Mouse (Mus musculus): ENCODE results near the gene Tmem119.

Tmem119 gene

DNA sequence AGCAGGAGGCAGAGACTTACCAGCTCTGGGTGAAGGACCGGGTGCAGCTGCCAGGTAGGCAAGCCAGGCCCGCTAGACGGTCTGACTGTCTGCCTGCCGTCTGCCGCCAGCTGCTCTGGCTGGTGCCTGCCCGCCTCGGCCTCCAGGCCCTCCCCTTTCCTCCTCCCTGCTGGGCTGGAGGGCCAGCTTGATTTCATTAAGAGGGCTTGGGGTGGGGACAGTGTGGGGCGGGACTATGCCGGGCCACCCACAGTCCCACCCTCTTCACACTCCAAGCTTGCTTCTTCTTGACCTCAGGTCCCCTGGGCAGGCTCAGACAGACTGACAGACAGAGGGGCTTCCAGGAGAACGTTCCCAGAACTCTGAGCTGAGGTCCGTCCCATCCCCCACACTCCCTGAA is at the start of gene Tmem119:
Gene Tmem119, minus strand, starts transcription at position 237 of the 400 bp plus-strand sequence.
- no peak for DNase-seq (ENCODE audit: low read depth, low spot score)

DNA sequence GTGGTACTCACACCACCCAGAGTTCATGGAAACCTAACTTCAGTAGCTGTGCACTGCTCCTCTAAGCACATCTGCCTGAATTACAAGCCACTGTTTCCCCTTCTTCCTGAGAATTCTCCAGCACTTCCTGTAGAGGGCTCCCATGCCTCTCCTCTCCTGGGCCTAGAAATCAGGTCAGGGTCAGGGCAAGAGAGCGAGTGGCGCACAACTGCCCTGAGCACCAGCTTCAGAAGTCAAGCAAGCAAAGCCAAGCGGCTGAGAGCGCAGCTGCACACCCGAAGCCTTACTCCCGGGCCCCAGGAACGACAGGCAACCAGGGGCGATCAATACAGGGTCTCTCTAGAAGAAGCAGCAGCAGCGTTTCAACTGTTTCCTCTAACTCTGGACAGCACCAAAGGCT is 47.3 kb upstream of the Tmem119 start:
- DNase-seq (ENCODE audit: low read depth, low spot score), result no peak

- no peak for DNase-seq (ENCODE audit: low read depth, low spot score)
These were observed 46.3 kb upstream of the Tmem119 start for GRCm38 (mm10) chr5:113846656-113847055.

- no peak for DNase-seq (ENCODE audit: low read depth, low spot score)
These were observed 45.3 kb upstream of the Tmem119 start for GRCm38 (mm10) chr5:113845627-113846026.

DNA sequence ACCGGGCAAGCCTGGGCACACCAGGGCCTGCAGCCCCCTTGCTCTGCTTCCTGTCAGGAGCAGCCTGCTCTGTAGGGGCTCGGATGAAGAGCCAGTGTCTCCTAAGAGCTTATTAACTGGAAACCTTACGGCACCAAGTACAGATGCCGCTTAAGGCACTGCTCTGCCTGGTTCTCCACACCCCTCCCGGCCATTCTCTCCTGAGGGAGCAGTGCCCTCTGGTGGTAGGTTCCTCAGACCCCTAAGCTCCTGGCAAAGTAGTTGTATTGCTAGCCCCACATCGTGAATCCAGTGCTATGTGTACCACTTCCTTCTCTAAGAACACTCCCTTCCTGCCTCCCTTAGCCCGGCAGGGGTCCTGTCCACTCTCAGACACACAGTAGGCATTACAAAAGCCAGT is 44.4 kb upstream of the Tmem119 start:
- DNase-seq (ENCODE audit: low read depth, low spot score), result peak; percentile 94

DNA sequence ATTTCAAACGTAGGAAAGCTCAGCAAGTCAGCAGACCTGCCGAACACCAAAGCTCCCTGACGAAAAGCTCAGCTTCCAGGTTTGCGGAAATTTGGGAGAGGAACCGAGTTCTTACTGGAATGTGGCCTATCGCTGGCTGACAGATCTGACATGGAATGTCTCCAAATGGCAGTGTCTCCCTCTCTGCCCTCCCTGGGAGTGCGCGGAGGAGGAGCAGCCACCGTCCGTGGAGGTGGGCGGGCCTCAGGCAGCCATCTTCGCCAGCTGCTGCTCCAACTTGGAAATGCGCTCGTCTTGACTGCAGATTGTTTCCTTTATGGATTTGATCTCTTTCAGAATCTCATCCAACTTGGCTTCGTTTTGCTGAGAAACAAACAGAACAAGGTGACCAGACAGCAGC is 43.8 kb upstream of the Tmem119 start:
- no peak for DNase-seq (ENCODE audit: low read depth, low spot score)

GRCm38 (mm10) chr5:113842906-113843305 is 42.6 kb upstream of the Tmem119 start:
- DNase-seq (ENCODE audit: low read depth, low spot score), result no peak

DNA sequence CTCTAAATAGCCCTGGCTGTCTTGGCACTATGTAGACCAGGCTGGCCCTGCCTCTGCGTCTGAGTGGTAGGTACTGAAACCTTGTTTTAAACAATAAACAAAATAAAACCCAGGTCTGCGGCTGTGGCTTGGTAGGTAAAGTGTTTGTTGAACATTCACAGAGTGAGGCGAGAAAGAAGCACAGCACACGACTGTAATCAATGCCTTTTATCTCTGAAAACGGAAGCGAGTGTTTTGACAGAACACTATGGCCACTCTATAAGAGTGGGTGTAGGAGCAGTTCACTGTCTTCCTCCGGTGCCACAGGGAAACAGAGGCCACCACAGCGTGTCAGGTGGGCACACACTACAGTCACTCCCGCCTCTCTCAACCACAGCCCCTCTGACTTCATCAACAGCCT is 41.9 kb upstream of the Tmem119 start:
- peak; percentile 52 for DNase-seq (ENCODE audit: low read depth, low spot score)

- DNase-seq (ENCODE audit: low read depth, low spot score), result peak; percentile 62
These were observed 41.2 kb upstream of the Tmem119 start for GRCm38 (mm10) chr5:113841243-113842225.

DNA sequence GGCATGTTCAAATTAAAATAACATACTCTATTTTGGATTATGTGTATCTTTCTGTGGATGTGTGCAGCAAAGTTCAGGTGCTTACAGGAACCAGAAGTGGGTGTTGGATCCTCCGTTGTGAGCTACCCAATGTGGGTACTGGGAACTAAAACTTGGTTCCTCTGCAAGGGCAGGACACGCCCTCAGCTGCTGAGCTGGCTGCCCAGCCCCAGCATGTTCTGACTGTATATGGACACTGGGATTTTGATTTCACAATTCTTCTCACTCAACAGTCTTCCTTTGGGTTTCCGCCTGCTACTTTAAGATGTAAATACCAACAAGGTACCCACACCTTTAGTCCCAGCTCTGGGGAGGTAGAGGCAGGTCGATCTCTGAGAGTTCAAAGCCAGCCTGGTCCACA is 40.1 kb upstream of the Tmem119 start:
- DNase-seq (ENCODE audit: low read depth, low spot score), result no peak

DNA sequence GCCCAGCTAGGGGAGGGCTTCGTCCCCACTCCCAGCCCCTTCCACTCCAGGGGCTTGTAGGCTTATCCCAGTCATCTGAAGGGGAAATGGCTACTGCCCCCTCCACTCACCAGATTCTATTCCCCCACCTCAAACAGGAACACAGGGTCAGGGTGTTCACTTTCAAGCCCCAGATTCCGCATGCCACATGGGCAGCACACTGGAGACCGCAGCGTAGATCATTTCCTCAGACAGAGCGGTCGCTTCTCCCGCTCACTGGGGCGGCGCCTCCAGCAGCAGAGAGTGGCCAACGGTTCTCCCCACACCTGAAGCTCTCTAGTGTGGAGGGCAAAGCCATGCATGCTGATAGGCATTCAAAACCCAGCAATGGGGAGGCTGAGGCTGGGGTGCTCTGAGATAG is 36.6 kb upstream of the Tmem119 start:
- DNase-seq (ENCODE audit: low read depth, low spot score), result no peak

GRCm38 (mm10) chr5:113833316-113833947 is 33.1 kb upstream of the Tmem119 start:
- DNase-seq (ENCODE audit: low read depth, low spot score), result peak; percentile 40

- DNase-seq (ENCODE audit: low read depth, low spot score), result peak; percentile 88
These were observed 32.2 kb upstream of the Tmem119 start, which contains the start of gene Selplg for GRCm38 (mm10) chr5:113832490-113832901. Selplg (minus strand) TSS chr5:113832644.

GRCm38 (mm10) chr5:113831741-113832140 is 31.4 kb upstream of the Tmem119 start:
- DNase-seq (ENCODE audit: low read depth, low spot score), result no peak

GRCm38 (mm10) chr5:113830796-113831195 is 30.5 kb upstream of the Tmem119 start:
- DNase-seq (ENCODE audit: low read depth, low spot score), result peak; percentile 52

DNA sequence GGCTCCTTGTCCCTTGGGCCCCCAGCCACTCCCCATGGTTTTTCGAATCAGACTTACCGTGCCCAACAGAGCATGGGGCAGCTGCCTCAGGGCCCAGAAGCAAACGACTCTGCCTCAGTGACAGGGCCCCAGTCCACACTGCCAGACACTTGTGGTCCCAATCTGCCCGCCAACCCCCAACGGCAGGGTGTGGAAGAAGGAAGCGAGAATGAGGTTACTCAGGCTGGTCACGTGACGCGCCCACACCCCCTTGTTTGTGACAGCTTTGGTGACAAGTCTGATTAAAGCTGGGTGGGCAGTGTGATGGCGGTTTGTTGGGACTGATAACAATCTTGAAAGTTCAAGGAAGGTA is 30.0 kb upstream of the Tmem119 start:
- peak; percentile 91 for DNase-seq (ENCODE audit: low read depth, low spot score)

DNA sequence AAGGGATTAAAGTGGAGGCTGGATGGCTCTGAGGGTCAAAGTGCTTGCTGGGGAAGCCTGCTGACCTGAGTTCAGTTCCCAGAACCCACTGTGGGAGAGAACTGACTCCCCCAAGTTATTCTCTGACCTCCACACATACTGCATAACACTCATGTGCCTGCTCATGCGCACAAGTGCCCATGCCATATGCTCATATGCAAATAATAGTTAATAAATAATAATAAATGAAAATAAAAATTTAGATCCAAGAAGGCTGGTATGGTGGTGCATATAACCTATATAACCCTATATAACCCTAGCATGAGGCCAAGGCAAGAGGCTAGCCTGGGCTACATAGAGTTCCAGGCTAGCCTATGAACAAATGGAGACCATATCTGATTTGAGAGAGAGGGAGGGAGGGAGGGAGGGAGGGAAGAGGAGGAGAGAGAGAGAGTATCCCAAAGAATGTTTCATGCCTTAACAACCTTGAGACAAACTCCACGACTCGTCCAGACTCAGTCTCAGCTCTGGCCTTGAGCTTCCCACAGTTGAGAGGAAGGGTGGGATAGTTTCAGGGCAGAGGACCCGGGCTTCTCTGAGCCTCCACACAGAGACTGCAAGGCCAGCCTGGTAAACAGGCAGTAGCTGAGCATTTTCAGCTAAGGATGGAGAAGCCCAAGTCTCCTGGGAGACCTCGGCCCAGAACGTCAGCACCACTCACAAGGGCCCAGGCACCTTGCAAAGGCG is 29.4 kb upstream of the Tmem119 start:
- peak; percentile 52 for DNase-seq (ENCODE audit: low read depth, low spot score)

GRCm38 (mm10) chr5:113828481-113828880 is 28.2 kb upstream of the Tmem119 start:
- DNase-seq (ENCODE audit: low read depth, low spot score), result peak; percentile 70

DNA sequence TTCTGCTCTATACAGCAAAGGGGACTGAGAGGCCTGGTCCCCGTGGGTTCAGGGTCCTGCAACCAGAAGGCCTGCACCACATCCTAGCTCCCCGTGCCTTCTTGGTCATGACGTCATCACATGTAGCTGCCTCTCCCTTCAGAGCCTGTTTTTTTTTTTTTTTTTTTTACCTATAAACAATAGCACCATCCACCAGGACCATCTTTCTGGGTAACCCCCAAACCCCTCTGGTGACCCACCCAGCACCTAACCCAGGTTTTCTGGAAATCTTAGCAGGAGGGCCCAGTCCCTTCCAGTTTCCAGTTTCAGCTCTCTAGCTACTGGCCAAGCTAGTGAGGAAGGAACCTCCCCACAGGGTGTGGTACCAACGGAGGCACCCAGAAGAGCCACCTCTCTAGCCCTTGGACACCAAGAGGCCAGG is 27.7 kb upstream of the Tmem119 start:
- peak; percentile 66 for DNase-seq (ENCODE audit: low read depth, low spot score)

DNA sequence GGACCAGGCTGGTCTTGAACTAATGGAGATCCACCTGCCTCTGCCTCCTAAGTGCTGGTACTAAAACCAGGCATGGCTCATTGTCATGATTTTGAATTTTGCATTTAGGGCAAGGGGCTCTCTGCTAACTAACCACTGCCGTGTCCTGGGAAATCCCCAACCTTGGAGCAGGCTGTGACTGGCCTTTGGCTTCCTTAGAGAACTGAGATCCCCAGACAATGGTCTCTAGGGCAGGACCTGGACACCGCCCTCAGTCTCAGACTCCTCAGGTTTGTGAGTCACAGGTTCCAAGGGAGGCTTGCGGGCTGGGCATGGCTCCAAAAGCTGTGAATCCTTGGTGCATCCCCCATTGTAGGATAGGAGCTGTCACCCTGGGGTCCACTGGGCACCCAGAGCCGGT is 26.3 kb upstream of the Tmem119 start:
- peak; percentile 48 for DNase-seq (ENCODE audit: low read depth, low spot score)

- DNase-seq (ENCODE audit: low read depth, low spot score), result peak; percentile 76
These were observed 25.2 kb upstream of the Tmem119 start for GRCm38 (mm10) chr5:113825558-113825957.

DNA sequence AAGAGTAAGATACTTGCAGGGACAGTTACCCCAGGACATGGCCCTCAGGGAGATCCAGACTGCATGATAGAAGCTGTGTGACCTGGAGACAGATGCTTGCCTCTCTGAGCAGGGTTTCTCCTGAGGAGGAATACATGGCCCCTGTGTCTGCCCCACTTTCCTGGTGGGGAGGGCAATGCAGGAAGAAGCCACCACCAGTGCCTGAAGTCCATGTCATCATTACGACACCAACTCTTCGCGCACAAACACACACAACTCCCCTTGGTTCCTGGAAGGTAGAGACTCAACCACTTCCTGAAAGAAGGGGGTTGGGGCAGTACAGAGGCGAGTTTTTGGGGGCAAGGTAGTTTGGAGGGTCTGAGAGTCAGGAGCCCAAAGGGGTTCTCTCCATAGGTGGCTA is 23.9 kb upstream of the Tmem119 start:
- peak; percentile 75 for DNase-seq (ENCODE audit: low read depth, low spot score)
